Mouse (Mus musculus) liver (tissue): ENCODE results near the gene Lmo1.
"Not testable (repeated sequence)": the region's sequence is repeated elsewhere in the genome, so short reads cannot be mapped to it uniquely, and the experiment has no call there.

ENCODE experiments used
- DNase-seq: peaks from one replicate; pipeline ENCODE4 v3.0.0-alpha.2; 2020; ENCODE audit warnings: mixed read lengths

Gene Lmo1

GRCm38 (mm10) chr7:109174337-109174948, 564 bp downstream of the Lmo1 start:
- peak; percentile 22 for DNase-seq

- no peak for DNase-seq
These were observed 3.1 kb downstream of the Lmo1 start for GRCm38 (mm10) chr7:109171874-109172273.

GRCm38 (mm10) chr7:109170441-109170820, 4.6 kb downstream of the Lmo1 start:
- DNase-seq, result peak; percentile 74

GRCm38 (mm10) chr7:109169505-109170440, 5.2 kb downstream of the Lmo1 start:
- peak; percentile 18 for DNase-seq

- DNase-seq, result no peak
These were observed 6.3 kb downstream of the Lmo1 start for GRCm38 (mm10) chr7:109168716-109169115.

GRCm38 (mm10) chr7:109165931-109166585, 8.9 kb downstream of the Lmo1 start:
- DNase-seq, result no peak

GRCm38 (mm10) chr7:109154331-109154730, 20.7 kb downstream of the Lmo1 start:
- DNase-seq, result no peak

- DNase-seq, result no peak
These were observed 21.5 kb downstream of the Lmo1 start for GRCm38 (mm10) chr7:109153538-109153937.

GRCm38 (mm10) chr7:109151088-109151487, 23.9 kb downstream of the Lmo1 start:
- DNase-seq, result no peak

GRCm38 (mm10) chr7:109145211-109145610, 29.8 kb downstream of the Lmo1 start:
- no peak for DNase-seq

GRCm38 (mm10) chr7:109144705-109145104, 30.3 kb downstream of the Lmo1 start:
- DNase-seq, result no peak

- DNase-seq, result no peak
These were observed 32.4 kb downstream of the Lmo1 start for GRCm38 (mm10) chr7:109142564-109142963.

GRCm38 (mm10) chr7:109141753-109142152, 33.3 kb downstream of the Lmo1 start:
- no peak for DNase-seq

- no peak for DNase-seq
These were observed 34.0 kb downstream of the Lmo1 start for GRCm38 (mm10) chr7:109141054-109141453.

GRCm38 (mm10) chr7:109139405-109139804, 35.6 kb downstream of the Lmo1 start:
- DNase-seq, result peak; percentile 84

GRCm38 (mm10) chr7:109137441-109137840, 37.6 kb downstream of the Lmo1 start:
- no peak for DNase-seq

- peak; percentile 13 for DNase-seq
These were observed 43.4 kb downstream of the Lmo1 start for GRCm38 (mm10) chr7:109131565-109131964.

GRCm38 (mm10) chr7:109129946-109130686, 44.9 kb downstream of the Lmo1 start:
- peak; percentile 25 for DNase-seq

- DNase-seq, result peak; percentile 35
These were observed 45.6 kb downstream of the Lmo1 start for GRCm38 (mm10) chr7:109129442-109129841.

GRCm38 (mm10) chr7:109115929-109116328, 59.1 kb downstream of the Lmo1 start:
- DNase-seq, result peak; percentile 13

GRCm38 (mm10) chr7:109115488-109115887, 59.5 kb downstream of the Lmo1 start:
- not testable (repeated sequence) for DNase-seq

- DNase-seq, result peak; percentile 92
These were observed 60.1 kb downstream of the Lmo1 start for GRCm38 (mm10) chr7:109114950-109115349.

- peak; percentile 85 for DNase-seq
These were observed 64.0 kb downstream of the Lmo1 start for GRCm38 (mm10) chr7:109111000-109111399.
